Mouse (Mus musculus) midbrain, postnatal 0 days (tissue): Measurements from ENCODE around the gene 2310034C09Rik. TPM values are rescaled to one million over a fixed set of nuclear protein-coding genes. Genes with fewer than 3 reads are reported as not detected.
"Not testable (repeated sequence)": the region's sequence is repeated elsewhere in the genome, so short reads cannot be mapped to it uniquely, and the experiment has no call there.

ENCODE experiments used
- ATAC-seq: fragments of 200-750 bp; cut with Nextera tagmentation; 2 replicates; pipeline ENCODE4 v1.8.0; 2017; ENCODE audit warnings: moderate number of reproducible peaks, mild to moderate bottlenecking, moderate TSS enrichment, moderate library complexity; ENCODE audit not compliant: low FRiP score
- DNase-seq: peaks from one replicate; pipeline ENCODE4 v3.0.0-alpha.2; 2015; ENCODE audit warnings: low spot score
- H3K27ac ChIP-seq: fragments of 300-500 bp; sonication (generic); 2 replicates; pipeline ENCODE4 v1.5.1; 2014; ENCODE audit warnings: low read depth, mild to moderate bottlenecking, low read length, mixed read lengths
- H3K27me3 ChIP-seq: fragments of 300-500 bp; sonication (generic); 2 replicates; pipeline ENCODE4 v1.6.1; 2014; ENCODE audit warnings: low read length, control low read depth, mixed read lengths; ENCODE audit not compliant: insufficient read depth
- H3K36me3 ChIP-seq: fragments of 300-500 bp; sonication (generic); 2 replicates; pipeline ENCODE4 v1.6.1; 2014; ENCODE audit warnings: low read length, control low read depth, mixed read lengths; ENCODE audit not compliant: insufficient read depth
- H3K4me1 ChIP-seq: fragments of 300-500 bp; sonication (generic); 2 replicates; pipeline ENCODE4 v1.6.1; 2014; ENCODE audit warnings: mild to moderate bottlenecking, control low read depth, antibody characterized with exemption, low read length, mixed read lengths; ENCODE audit not compliant: insufficient read depth
- H3K4me2 ChIP-seq: fragments of 300-500 bp; sonication (generic); 2 replicates; pipeline ENCODE4 v1.6.1; 2014; ENCODE audit warnings: low read depth, mild to moderate bottlenecking, low read length, mixed read lengths; ENCODE audit not compliant: poor library complexity, severe bottlenecking
- H3K4me3 ChIP-seq: fragments of 300-500 bp; sonication (generic); 2 replicates; pipeline ENCODE4 v1.5.1; 2014; ENCODE audit warnings: low read depth, mild to moderate bottlenecking, low read length, moderate library complexity
- H3K9ac ChIP-seq: fragments of 300-500 bp; sonication (generic); replicated peaks from 2 replicates; pipeline ENCODE4 v1.6.1; 2014; ENCODE audit warnings: mild to moderate bottlenecking, low read length, moderate library complexity, mixed read lengths; ENCODE audit not compliant: poor library complexity, severe bottlenecking
- H3K9me3 ChIP-seq: fragments of 300-500 bp; sonication (generic); 2 replicates; pipeline ENCODE4 v1.6.1; 2016; ENCODE audit warnings: low read length, control low read depth
- CTCF ChIP-seq: IDR thresholded peaks from 2 replicates; pipeline ENCODE4 v1.5.1; 2016; ENCODE audit warnings: antibody characterized with exemption, mild to moderate bottlenecking
- WGBS: fragments of 180-500 bp; shearing (Covaris S2); extraction: QIAGEN DNeasy Blood & Tissue Kit; methylation state at CpG from one replicate; pipeline ENCODE4 v1.1.7; 2014; 5-methylcytosine and 5-hydroxymethylcytosine counted together
- polyA plus RNA-seq: library from polyadenylated mRNA; unstranded; fragments of >200 nt; fragmentation: Nextera tagmentation; extraction: Ambion mirVana; gene quantifications from 2 replicates; pipeline ENCODE4 v1.2.1, GENCODE M21; 2015
- total RNA-seq: library from RNA; depleted of rRNA; stranded (reverse); fragments of >200 nt; gene quantifications from 2 replicates; pipeline ENCODE4 v1.2.3, GENCODE M21; 2014; rRNA removed

2310034C09Rik gene
- total RNA-seq (not detected in 2 replicates), polyA plus RNA-seq (not detected in 2 replicates)

DNA sequence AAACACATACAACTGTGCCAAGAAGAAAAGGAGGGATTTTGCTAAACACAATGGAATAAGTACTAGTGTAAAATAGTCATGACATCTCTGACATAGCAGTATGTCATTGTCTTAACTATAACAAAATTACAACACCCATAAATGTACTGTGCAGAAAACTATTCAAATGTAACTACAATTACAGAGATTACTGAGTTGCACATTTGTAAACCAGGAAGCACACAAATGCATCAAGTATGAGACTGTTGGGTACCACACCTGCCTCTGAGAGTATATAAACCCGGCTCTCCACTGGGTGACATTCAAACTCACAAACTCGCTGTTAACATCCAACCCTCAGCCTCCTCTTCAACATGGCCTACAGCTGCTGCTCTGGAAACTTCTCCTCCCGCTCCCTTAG, at the start of gene 2310034C09Rik:
2310034C09Rik (plus strand) TSS at position 301 of the 400 bp plus-strand sequence.
- not testable (repeated sequence) for H3K4me2 ChIP-seq, H3K36me3 ChIP-seq, ATAC-seq, H3K9me3 ChIP-seq, H3K4me1 ChIP-seq, H3K27ac ChIP-seq, H3K4me3 ChIP-seq, H3K9ac ChIP-seq, DNase-seq, H3K27me3 ChIP-seq
- 94% methylated on average over 3 of the region's 3 CpGs for WGBS

DNA sequence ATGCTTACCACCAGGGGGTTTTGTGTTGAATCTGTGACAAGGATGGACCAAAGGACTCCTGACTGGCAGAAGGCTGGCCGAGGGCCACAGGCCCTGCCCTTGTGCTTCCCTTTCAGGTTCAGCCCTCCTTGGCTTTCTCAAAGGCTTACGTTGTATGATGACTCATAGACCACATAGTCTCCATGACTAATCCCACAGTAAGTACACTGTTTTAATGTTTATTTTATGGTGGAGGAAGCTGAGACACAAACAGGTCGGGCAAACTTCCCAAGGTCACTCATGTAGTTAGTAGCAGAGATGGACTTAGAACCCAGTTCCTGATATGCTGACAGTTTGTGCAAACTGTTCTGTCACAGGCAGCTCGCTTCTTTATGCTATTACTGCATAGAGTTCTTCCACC, 47.9 kb upstream of the 2310034C09Rik start:
- H3K4me1 ChIP-seq, result no peaks in the 10 kb centered on the region
- DNase-seq, result no peak
- no peak overlapping the region for H3K27ac ChIP-seq
- H3K9ac ChIP-seq, result no peak overlapping the region
- TF ChIP-seq CTCF, result no peak; the same call in 1 of the 2 replicates
- H3K4me3 ChIP-seq, result no peak overlapping the region
- no peaks in the 10 kb centered on the region for H3K9me3 ChIP-seq
- ATAC-seq, result no peak
- H3K36me3 ChIP-seq, result no peaks in the 10 kb centered on the region
- H3K4me2 ChIP-seq, result no peak overlapping the region
- WGBS, result 85% methylated on average over 4 of the region's 4 CpGs
- H3K27me3 ChIP-seq, result no peaks in the 10 kb centered on the region

DNA sequence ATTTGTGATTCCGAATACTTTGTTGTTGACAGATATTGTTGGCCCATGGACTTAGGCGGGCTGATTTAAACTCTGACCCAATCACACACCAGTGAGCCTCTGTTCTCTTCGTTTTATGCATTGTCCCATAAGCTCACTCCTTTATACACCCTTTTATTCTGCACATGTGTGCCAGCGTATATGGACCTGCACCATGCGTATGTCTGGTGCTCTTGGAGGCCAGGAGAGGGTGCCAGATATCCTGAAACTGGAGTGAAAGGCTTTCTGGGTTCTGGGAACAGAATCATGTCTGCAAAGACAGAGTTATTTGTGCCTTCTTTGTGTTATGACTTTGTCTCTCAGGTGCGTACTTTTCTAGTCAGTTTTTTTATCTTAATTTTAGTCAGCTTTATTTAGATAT, 47.4 kb upstream of the 2310034C09Rik start:
- peak; percentile 40 for TF ChIP-seq CTCF

DNA sequence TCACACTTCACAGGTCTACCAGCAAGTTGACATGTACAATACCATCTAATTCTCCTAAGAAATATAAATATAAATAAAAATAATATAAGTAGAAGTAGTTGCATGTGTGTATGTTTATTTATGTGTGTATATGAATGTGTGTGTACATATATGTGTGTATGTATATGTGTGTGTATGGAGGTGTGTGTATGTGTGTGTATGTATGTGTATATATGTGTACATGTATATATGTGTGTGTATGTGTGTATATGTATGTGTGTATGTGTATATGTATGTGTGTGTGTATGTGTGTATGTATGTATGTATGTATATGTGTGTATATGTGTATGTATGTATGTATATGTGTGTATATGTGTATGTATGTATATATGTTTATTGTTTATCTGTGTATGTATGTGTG, 42.1 kb upstream of the 2310034C09Rik start:
- Histone ChIP-seq H3K4me1 (no peaks in the 10 kb centered on the region), H3K27ac (no peak overlapping the region), H3K9me3 (no peaks in the 10 kb centered on the region), H3K36me3 (no peaks in the 10 kb centered on the region), H3K4me3 (no peak overlapping the region), H3K27me3 (no peaks in the 10 kb centered on the region), H3K4me2 (no peak overlapping the region), H3K9ac (no peak overlapping the region)
- 0 out of 2 replicates have a peak, but pooled peaks have one; percentile 20 for ATAC-seq
- DNase-seq, result no peak
- no peak for TF ChIP-seq CTCF

More for the DNA sequence above, 47.4 kb upstream of the 2310034C09Rik start:
- H3K4me2 ChIP-seq, result no peak overlapping the region
- no peak overlapping the region for H3K9ac ChIP-seq
- ATAC-seq (no peak), DNase-seq (peak; percentile 7)
- H3K27me3 ChIP-seq, result no peaks in the 10 kb centered on the region
- H3K4me3 ChIP-seq, result no peak overlapping the region
- no peak overlapping the region for H3K27ac ChIP-seq
- H3K9me3 ChIP-seq, result no peaks in the 10 kb centered on the region
- no peaks in the 10 kb centered on the region for H3K4me1 ChIP-seq
- H3K36me3 ChIP-seq, result no peaks in the 10 kb centered on the region
- WGBS, result 87% methylated on average over 6 of the region's 6 CpGs

DNA sequence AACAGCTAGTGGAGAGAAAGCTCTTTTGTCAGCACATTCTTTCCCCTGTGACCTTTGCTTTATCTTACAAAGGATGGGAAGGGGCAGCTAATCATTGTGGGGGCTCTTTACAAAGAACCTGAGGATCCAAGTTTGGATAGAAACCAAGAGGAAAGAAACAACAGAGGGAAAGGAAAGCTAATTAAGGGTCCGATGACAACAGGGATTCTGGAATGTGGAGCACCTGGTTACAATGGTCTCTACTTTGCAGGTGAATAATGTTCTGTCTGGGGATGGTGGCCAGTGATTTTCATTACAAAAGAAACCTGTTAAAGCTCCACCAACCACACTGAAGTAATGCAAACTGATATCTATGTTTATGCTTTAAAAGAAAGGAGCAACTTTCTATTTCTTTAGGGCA, 38.6 kb upstream of the 2310034C09Rik start:
- 20% methylated on average over 1 of the region's 1 CpGs for WGBS
- no peak overlapping the region for H3K27ac ChIP-seq
- H3K4me1 ChIP-seq, result no peaks in the 10 kb centered on the region
- H3K27me3 ChIP-seq, result no peaks in the 10 kb centered on the region
- no peak overlapping the region for H3K4me3 ChIP-seq
- no peak for TF ChIP-seq CTCF
- H3K9ac ChIP-seq, result no peak overlapping the region
- ATAC-seq (no peak), DNase-seq (no peak)
- no peaks in the 10 kb centered on the region for H3K36me3 ChIP-seq
- no peaks in the 10 kb centered on the region for H3K9me3 ChIP-seq
- no peak overlapping the region for H3K4me2 ChIP-seq

DNA sequence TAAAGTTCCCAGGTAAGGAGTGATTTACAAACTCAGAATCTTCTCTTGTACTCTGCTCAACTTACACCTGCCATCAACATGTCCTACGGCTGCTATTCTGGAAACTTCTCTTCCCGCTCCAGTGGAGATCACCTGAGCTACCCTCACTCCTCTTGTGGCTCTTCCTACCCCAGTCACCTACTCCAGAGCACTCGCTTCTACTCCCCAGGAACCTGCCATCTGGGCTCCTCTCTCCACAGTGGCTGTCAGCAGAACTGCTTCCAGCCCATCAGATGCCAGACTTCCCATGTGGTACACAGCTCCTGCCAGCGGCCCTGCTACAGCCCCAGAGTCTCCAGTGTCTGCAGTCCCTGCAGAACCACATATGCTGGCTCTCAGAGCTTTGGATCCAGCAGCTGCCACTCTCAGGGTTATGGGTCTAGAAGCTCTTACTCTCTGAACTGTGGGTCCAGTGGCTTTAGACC, 29.8 kb upstream of the 2310034C09Rik start, which contains the start of gene Krtap13-1:
Krtap13-1 (plus strand) TSS at position 51 of the 464 bp plus-strand sequence.
- Histone ChIP-seq H3K4me1 (no peaks in the 10 kb centered on the region), H3K9ac (no peak within 1 kb of the TSS), H3K4me3 (no peak within 1 kb of the TSS), H3K4me2 (no peak within 1 kb of the TSS), H3K9me3 (no peaks in the 10 kb centered on the region), H3K36me3 (no peaks in the 10 kb centered on the region), H3K27ac (no peak within 1 kb of the TSS), H3K27me3 (no peaks in the 10 kb centered on the region)
- no peak for ATAC-seq
- DNase-seq, result peak; percentile 42
- 84% methylated on average over 4 of the region's 4 CpGs for WGBS
- TF ChIP-seq CTCF, result no peak
